Mouse (Mus musculus): ENCODE data around the gene Prr5l.
A peak's percentile ranks its signal among the peaks of the same experiment; 100 is the strongest.

The Prr5l gene

GRCm38 (mm10) chr2:101717162-101717561 is 165.7 kb downstream of the Prr5l start:
- DNase-seq, result no peak

GRCm38 (mm10) chr2:101715650-101716323 is 167.0 kb downstream of the Prr5l start:
- DNase-seq, result peak; percentile 47

GRCm38 (mm10) chr2:101711608-101712007 is 171.2 kb downstream of the Prr5l start:
- DNase-seq, result no peak

DNA sequence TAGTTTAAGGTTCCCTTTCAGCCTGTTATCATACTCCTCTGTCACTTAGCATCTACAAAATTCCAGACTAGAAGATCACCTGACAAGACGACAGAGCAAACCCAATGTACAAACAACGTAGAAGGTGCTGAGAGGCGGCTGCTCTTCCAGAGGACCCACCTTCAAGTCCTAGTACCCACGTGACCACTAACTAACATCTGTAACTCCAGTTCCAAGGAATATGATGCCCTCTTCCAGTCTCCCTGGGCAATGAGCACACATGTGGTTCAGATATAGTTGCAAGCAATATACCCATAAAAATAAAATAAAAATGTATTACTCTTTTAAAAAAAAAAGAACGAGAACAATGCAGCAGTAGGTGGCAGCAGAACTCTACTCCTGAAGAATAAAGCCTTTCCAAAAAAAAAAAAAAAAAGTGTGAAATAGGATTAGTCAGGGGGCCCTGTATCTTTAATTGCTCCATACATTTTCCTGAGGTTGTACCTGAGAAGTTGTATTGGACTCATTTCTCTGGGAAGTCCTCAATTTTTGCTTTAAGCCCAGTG is 176.8 kb downstream of the Prr5l start:
- DNase-seq, result peak; percentile 47

- DNase-seq, result no peak
Observed at GRCm38 (mm10) chr2:101699284-101699683, 183.5 kb downstream of the Prr5l start.

DNA sequence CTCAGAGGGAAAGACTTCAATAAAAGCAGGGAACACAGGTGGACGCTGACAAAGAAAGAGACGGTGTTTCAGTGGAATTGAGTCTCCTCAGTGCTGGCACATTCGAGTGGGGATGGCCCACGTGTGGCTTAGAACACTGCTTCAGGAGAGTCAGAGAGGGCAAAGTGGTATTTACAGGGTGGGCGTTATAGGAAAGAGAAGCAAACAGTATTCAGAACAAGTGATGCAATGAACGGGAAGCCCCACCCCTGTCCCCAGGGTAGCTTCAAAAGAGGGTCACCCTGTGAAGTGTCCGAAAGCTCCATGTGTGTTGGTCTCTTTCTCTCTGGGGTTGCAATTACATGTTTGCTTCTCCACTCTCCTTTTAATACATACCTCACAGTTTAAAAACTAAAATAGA is 187.2 kb downstream of the Prr5l start:
- no peak for DNase-seq

DNA sequence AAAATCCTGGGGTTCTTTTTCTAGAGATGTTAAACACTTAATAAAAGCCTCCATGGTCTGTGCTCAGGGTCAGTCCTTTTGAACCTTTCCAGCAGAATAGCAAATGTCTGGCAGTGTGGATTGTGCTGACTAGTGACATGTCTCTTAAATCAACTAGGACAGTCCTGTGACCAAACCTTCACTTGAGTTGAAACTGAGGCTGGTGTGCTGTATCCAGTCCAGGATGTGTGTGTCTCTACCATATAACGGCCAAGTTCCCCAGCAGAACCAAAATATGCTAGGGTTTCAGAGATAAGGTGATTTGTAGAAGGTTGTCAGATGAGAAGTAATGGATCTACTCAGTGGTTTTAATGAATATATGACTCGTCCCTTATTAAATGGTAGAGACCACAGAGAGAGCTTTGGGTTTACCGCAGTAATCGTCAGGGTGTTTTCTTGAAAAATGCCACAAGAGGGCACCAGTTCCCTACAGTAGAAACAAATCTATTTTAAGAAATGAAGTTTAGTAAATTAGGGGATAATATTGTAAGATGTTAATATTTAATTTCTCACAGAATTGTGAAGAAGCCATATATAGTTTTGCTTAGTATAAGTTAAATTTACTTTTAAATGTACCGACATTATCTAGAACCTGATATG is 189.1 kb downstream of the Prr5l start:
- no peak for DNase-seq

DNA sequence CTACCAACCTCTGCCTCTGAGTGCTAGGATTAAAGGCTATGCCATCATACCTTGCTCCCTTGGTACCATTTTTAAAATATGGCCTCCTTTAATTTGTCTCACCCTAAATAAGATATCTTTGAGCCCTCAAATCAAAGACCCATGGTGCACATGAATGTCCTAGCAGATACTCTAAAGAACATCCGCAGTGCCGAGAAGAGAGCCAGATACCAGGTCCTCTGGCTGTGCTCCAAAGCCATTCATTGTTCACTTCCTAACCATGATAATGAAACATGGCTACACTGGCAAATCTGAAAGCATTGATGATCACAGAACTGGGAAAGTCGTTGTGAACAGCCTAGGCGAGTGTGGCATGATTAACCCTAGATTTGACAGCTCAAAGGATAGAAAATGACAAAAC is 189.8 kb downstream of the Prr5l start:
- no peak for DNase-seq

GRCm38 (mm10) chr2:101690252-101690827 is 192.5 kb downstream of the Prr5l start:
- no peak for DNase-seq

DNA sequence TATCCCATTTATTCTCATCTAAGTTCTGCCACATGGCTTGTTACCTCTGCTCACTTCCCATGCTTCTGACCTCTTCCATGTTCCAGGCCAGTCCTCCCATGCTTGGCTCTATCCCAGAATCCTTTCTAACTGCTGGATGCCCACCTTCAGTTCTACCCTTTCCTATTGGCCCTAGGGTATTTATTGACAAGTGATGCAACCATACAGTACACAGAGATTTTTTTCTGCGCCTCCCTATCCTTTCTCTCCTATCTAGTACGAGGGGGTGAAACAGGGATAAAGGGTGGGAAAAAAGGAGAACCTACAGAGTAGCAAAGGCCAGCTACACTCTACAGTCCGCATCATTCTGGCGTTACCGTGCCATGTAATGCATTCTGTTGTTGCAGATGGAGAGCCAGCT is 194.8 kb downstream of the Prr5l start:
- no peak for DNase-seq

- peak; percentile 22 for DNase-seq
Observed at GRCm38 (mm10) chr2:101684421-101684820, 198.4 kb downstream of the Prr5l start.

GRCm38 (mm10) chr2:101679164-101679784 is 203.6 kb downstream of the Prr5l start:
- no peak for DNase-seq

GRCm38 (mm10) chr2:101678236-101679021 is 204.4 kb downstream of the Prr5l start, which contains the start of gene Traf6:
Traf6 (plus strand) TSS chr2:101678429.
- DNase-seq, result peak; percentile 87

DNA sequence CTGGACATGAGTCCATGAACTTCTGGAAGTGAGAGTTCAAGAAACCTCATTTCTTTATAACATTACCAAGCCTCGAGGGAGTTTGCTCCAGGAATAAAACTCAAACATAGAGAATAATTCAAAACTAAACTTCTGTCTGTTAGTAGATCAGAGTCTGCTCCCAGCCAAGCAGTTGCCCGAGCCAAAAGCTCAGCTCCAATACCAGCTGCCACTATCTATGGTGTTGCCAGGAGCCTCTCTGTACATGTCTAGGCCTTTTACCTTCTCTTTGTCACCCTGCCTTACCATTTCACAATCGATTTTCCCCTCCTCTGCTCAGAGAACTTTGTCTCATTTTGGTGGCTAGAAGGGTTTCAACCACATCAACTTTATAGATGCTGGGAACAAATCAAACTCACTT is 209.3 kb downstream of the Prr5l start:
- DNase-seq, result no peak

DNA sequence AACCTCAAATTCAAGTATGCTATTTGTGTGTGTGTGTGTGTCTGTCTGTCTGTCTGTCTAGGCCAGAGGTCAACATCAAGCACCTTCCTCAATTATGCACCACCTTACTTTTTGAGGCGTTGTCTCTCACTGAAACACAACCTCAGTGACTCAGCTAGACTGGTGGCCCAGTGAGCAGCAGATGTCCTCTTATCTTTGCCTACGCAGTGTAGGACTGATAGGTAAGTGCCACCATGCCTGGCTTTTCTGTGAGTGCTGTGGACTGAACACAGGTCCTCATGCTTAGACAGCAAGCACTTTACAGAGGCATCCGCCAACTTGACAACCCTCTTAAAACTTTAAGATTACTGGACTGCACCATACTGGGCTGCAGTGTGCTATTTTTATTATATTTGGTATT is 214.1 kb downstream of the Prr5l start:
- DNase-seq, result no peak

DNA sequence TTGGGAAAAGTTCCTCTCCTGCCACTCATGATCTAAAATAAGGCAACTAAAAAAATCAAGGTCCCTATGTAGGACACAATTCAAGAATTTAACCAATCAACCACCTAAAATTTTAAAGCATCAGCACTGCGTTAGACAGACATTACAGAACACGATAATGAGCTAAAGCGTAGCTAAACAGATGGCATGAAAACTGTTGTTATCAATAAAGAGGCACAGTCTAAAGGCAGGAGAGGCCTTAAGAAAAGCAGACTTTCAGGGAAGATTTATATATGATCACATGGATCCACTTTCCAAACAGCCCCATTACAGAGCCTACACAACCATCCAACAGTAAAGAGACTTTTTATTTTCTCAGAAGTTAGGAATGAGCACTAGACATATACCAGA is 217.1 kb downstream of the Prr5l start:
- DNase-seq, result no peak

DNA sequence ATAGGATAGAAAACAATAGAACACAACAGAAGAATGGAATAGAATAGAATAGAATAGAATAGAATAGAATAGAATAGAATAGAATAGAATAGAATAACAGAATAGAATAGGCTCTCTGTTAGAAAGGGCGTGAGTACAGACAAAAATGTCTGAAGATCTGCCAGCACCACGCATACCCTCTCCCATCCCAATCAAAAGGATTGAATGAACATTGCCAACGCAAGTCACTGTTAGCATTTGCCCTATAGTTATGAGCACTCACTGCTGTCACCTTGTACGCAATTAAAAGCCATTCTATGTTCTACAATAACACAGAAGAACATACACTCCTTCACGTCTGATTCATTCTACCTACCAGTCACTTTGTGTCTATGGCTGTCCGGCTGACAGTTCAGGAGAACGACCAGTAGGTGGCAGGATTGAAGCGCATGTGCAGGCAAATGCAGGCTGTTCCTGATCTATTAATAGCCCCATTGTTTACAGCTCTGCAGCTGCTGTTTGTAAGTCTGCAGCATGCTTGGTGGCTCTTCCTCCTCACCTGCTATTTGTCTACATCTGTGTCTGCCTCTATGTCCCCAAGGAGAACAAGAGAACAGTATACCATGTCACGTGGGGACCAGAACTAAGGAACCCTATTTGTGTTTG is 217.6 kb downstream of the Prr5l start:
- peak; percentile 65 for DNase-seq
